Mouse (Mus musculus) gastrocnemius, postnatal 25 days (tissue): ENCODE results near the gene Prpf3. TPM values are rescaled to one million over a fixed set of nuclear protein-coding genes. Genes with fewer than 3 reads are reported as not detected.
"Not testable (repeated sequence)": the region's sequence is repeated elsewhere in the genome, so short reads cannot be mapped to it uniquely, and the experiment has no call there.

Source experiments
- DNase-seq: peaks from one replicate; pipeline ENCODE4 v3.0.0; 2022
- total RNA-seq, 2 experiments: library from RNA; stranded (reverse); gene quantifications; 1 replicate in 1 of 2; 2 replicates in 1 of 2; pipeline ENCODE4 v1.2.3; 2021

Prpf3 gene
- total RNA-seq, 2 experiments from 2014 or later: 11.8 to 17.6 TPM

DNA sequence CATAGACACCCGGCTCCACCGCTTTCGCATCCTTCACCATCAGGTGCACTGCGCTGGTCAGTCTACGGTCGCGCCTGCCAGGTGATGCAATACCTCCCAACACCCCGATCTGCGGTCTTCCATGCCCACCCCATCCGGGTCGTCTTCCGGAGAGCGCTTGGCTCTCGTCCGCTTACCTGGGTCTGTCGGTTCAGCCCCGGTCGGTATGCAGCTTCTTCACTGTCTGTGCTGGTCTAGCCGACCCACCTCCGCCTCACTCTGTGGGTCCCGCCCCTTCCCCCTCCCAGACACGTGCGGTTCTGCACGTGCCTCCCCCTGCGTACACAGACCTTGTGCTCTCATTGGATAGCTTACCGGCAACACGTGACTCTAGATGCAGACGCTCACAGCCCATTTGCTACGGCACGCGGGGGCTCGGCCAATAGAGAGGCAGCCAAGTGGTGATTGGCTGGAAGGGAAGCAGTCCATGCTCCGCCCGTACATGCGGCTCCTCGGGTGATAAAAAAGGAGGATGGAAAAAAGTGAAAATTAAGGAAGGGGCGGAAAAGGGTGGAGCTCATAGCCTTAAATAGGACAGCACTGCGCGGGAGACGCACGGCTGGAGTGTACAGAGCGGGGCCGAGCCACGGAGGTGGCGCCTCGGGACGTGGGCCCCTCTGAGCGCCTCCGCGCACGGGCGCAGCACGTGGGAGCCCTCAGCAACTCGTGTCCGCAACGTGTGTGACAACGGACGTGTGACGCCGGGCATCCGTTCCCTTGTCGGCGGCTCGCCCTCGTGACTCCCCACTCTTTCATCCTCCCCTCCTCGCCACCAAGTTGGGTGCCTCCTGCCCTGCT lies 26.5 kb upstream of the Prpf3 start, which contains the start of gene Ciart:
TSS of gene Ciart (minus strand) at position 273 of the 837 bp plus-strand sequence.
- peak; percentile 97 for DNase-seq

DNA sequence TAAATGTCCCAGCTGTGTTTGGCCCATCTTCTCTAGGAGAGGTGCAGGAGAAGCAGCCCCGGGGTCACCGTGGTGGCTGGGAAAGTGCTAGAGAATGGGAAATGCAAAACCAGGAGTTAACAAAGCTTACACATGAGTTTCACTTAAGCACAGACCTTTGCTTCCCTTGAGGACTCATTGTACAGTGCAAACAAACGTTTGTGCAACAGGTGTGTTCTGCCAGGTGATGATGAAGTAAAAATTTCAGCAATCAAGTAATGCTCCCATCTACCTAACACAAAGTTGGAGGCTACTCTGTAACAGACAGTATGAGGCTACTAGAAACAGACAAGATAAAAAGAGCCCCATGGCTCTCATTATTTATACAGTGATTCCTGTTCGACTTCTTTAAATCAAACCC lies 23.4 kb upstream of the Prpf3 start:
- DNase-seq: no peak

DNA sequence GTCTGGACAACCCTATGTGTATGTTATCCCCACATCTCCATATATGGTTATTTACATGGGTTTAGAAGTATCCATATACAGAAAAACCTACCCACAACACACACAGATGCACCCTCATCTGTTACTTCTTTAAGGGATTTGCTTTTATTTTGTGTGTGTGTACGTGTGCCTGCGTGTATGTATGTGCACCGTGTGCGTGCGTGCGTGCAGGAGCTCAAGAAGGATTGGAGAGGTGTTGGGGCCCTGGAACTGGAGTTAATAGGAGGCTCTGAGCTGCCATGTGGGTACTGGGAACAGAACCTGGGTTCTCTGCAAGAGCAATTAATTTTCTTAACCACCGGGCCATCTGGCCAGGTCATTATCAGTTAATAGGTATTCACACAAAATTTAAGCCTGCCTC lies 16.4 kb upstream of the Prpf3 start:
- no peak for DNase-seq

DNA sequence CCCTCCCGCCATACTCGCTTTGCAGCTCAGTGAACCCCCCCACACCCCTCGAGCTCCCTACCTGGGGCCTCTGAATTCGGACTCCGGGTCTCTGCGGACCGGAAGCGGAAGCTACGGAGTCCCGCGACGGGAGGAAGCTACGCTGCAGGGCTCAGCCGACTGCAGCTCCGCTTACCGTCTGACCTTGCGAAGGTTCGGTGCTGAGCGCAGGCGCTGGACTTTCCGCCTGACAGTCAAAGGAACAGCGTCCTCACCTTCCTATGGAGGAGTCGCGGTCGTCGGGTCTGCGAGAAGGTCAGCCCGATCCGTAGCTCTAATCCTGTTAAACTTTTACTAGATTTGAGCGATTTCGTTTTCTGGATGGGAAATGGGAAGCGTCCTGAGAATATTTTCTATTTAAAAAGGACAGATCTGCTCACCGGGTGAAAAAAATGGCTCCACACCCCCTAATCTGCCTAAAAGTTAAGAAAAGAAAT lies 15.7 kb upstream of the Prpf3 start, which contains the start of gene Mrps21:
TSS of gene Mrps21 (minus strand) at position 128 of the 476 bp plus-strand sequence.
- peak; percentile 84 for DNase-seq

DNA sequence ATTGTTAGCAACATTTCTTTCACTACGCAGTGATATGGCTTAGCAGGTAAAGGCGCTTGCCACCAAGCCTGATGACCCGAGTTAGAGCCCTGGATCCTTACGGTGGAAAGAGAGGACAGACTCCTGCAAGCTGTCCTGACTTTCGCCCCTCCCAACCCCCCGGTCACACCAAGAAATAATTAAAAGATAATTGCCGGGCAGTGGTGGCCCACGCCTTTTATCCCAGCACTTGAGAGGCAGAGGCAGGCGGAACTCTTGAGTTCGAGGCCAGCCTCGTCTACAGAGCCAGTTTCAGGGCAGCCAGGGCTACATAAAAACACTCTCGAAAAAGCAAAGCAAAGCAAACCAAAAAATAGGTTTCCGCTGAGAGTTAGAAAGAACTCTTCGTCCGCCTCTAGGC lies 15.3 kb upstream of the Prpf3 start:
- no peak for DNase-seq

DNA sequence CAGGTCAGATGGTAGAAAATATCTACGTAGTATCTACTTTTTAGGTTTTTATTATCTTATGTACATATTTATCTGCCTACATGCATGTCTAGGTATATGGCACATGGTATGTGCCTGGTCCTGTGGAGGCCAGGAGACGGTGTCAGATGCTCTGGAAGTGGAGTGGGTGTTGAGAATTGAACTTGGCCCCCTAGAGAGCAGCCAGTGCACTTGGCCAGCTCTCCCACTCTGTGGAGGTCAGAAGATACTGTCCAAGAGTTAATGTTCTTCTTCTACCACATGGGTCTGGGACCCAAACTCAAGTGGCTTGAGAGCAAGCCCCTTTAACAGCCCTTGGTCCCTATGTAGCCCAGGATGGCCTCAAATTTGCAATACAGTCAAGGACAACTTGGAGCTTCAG lies 11.7 kb upstream of the Prpf3 start:
- DNase-seq: no peak

DNA sequence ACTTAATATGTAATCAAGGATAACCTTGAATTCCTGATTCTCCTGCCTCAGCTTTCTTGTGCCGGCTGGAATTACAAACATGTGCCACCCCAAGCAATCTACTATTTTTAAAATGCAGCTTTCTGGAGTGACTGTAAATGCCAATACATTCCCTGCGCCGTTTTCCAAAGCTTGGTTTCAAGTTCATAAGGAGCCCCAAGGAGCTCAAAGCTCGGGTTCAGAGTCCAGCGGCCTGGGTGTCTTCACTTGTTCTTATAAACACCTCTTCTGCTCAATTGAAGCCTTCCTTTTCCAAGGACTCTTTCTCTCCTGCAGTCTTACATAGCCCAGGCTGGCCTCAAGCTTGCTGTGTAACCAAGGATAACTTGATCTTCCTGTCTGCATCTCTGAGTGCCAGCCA lies 10.4 kb upstream of the Prpf3 start:
- no peak for DNase-seq

DNA sequence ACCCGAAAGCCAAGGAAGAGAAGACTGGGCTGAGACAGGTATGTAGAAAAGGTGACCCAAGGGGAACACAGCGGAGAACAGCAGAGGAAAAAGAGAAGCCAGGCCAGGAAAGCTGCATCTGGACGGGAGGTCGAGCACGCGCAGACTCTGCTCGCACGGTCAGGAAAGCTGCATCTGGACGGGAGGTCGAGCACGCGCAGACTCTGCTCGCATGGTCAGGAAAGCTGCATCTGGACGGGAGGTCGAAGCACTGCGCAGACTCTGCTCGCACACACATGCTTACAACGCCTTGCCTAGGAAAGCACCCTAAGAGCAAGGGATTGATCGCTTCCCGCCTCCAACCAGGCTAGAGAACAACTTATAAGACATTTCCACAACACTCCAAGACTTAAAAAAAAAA lies 9.9 kb upstream of the Prpf3 start:
- no peak for DNase-seq

DNA sequence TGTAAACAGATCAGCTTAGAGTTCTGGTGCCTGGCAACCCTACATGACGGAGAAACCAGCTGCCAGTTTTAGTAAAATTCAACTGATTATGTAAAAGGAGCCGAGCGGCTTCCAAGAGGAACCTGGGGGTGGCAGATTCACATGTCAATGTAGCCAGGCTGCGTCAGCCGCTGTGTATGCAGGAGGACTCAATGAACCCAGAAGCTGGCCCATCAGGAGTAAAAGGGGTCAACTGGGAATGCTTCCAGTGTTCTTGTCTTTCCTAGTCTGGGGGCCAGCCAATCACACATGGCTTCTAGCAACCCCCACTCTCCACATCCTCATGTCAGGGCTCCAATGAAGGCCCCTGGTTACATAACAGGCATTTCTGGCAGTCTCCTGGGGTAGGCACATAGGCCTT lies 9.4 kb upstream of the Prpf3 start:
- DNase-seq: peak; percentile 18

DNA sequence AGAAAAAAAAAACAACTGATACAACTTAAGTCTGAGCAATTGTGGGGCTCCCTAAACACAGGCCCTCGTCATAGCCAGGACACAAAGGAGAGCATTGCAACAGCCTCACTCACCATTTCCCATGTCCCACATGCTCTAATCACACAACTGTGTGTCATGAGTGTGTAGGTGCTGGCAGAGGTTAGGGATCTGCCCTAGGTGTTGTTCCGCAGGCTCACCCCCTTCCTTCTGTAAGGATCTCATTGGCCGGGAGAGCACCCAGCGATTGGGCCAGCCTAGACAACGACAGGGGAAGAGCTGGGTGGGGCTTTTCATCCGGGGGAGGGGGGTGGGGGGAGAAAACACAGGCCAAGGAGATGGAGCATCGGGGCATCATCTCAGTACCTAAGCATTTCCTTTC lies 7.9 kb upstream of the Prpf3 start:
- no peak for DNase-seq

DNA sequence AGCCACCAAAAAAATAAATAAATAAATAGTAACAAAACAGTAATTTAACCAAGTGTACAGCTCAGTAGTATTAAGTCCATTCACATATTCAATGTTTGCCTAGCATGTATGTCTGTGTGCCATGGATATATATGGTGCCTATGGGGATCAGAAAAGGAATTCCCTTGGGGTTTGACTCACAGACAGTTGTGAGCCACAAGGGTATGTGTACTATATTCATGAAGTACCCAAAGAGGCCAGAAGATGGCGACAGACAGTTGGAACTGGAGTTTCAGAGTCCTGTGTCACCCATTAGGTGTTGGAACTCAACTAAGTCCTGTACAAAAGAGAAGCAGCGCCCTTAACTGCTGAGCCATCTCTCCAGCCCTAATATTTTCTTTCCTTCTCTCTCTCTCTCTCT lies 6.1 kb upstream of the Prpf3 start:
- peak; percentile 26 for DNase-seq

DNA sequence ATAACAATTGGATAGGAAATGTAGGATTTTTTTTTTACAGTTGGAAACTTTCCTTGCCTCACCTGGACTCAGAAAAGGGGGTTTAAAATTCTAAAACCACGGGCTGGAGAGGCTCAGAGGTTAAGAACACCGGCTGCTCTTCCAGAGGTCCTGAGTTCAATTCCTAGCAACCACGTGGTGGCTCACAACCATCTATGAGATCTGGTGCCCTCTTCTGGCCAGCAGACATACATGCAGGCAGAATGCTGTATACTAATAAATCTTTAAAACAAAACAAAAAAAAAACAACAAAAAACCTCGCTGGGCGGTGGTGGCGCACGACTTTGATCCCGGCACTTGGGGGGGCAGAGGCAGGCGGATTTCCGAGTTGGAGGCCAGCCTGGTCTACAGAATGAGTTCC lies 5.5 kb upstream of the Prpf3 start:
- DNase-seq: no peak

DNA sequence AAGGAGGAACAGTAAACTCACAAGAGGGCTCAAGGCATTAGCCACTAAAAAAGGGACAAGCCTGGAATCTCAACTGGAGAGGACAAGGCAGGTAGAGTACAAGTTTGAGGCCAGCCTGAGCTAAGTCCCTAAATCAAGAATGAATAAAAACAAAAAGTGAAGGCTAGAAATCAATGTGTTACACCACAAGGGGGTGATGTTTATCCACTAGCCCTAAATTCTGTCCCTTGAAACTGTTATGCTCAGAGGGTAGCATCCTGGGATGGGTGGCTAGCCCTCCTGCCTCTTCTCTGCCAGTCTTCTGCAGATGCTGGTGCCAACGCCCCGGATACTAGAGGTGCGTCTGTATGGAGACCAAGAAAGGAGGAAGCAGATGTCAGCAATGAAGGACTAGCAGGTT lies 4.6 kb upstream of the Prpf3 start:
- DNase-seq: no peak

DNA sequence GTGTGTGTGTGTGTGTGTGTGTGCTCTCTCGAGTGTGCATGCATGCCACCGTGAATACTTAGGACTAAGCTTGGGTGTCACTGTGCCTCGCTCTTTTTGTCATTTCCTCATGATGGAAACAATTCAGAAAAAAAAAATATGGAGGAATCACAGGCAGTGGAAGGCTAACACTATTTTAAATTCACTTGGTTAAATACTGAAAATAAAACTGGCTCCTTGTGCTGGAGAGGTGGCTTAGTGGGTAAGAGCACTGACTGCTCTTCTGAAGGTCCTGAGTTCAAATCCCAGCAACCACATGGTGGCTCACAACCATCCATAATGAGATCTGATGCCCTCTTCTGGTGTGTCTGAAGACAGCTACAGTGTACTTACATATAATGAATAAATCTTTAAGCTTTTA lies 2.6 kb upstream of the Prpf3 start:
- not testable (repeated sequence) for DNase-seq

DNA sequence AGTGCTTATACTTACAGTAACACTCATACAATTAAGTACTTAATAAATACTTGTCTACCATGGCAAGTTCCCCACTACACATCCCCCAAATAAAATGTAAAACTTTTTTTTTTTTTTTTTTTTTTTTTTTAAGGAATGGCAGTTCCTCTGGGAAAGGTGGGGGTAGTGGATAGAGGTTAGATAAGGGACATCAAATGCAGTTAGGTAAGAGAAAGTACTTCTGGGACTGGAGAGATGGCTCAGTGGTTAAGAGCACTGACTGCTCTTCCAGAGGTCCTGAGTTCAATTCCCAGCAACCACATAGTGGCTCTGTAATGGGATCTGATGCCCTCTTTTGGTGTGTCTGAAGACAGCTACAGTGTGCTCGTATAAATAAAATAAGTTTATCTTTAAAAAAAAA lies 1.4 kb upstream of the Prpf3 start:
- not testable (repeated sequence) for DNase-seq

DNA sequence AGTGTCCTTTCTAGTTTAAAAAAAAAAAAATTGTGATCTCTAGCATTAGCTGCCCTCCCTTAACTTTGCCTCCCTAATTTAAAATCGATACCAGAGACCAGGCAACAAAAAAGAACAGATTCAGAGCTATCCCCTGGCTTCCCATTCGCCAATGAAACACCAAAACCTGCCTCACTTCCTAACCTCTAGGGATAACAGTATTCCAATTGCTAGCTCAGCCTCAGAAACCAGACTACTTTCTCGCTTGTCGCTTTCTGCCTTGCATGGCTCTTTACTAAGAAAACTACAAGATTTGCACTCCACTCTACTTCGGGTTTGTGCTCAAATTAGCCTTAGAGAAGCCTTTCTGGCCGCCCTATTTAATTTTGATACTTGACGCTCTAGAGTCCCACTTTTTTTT lies 430 bp upstream of the Prpf3 start:
- DNase-seq: no peak

DNA sequence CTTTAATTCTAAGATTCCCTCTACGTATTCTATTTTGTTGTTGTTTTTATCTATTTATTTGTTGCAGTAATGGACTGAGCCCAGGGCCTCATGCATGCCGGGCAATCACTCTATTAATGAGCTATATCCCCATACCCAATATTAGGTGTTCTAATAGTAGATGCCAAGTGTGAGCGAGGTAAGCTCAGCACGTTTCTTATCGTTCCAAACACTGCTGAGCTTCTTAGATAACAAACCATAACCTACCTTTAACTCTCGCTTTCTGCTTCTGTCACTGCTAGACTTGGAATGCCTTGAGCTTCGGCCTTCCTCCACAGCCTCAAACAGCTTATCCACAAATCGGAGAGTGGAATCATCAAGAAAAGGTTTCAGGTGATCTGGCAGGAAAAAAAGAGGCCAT lies 4.4 kb downstream of the Prpf3 start:
- DNase-seq: no peak

DNA sequence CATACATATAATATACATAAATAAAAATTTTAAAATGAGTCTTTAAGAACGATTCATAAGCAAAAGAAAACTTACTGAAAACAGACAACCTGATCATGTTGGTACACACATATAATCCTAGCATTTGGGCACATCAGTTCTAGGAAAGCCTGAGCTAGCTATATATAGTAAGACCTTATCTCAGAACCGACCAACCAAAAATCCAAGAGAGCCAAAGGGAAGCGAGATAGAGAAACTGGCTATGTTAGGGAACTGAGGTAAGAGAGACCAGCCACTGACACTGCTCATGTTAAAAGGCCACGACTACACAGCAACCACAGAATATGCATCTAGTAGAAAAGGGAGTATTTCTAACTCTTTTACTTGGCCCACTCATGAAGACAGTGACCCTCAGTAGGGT lies 5.1 kb downstream of the Prpf3 start:
- DNase-seq: no peak

DNA sequence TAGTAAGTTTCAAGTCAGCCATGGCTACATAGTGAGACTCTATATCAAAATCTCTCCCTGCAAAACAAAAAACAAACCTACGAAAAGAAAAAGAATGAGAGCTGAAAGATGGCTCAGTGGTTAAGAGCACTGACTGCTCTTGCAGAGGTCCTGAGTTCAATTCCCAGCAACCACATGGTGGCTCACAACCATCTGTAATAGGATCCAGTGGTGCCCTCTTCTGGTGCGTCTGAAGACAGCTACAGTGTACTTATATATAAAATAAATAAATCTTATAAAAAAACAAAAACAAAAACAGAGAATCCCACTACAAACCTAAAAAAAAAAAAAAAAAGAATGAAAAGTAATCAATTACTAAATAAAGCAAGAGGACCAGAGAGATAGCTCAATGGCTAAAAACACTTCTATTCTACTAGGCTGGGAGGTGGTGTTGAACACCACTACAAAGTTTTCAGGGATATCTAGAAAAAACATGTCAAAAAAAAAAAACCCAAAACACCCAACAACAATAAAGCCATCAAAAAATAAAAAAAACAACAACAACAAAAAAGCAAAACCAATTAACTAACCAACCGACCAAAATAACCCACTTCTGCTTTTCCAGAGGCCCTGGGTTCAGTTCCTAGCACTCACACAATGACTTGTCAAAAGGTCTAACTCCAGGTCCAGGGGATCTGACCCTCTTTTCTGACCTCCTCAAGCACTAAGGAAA lies 13.0 kb downstream of the Prpf3 start:
- no peak for DNase-seq

DNA sequence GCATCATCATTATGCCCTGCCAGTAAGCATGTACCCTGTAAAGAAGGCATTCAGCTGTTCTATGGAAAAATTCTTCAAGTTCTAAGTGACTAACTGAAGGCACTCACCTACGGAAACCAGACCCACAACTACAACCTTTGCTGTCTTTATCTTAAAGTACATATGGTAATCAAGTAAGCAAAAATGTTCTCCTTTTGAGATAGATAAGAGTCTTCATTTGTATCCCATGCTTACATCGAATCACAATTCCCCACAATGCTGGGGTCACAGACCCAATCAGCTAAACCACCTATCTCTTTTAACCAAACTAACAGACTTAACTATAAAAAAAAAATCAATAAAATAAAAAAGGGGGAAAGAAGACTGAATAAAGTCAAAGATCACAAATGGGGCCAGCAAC lies 16.4 kb downstream of the Prpf3 start:
- no peak for DNase-seq

DNA sequence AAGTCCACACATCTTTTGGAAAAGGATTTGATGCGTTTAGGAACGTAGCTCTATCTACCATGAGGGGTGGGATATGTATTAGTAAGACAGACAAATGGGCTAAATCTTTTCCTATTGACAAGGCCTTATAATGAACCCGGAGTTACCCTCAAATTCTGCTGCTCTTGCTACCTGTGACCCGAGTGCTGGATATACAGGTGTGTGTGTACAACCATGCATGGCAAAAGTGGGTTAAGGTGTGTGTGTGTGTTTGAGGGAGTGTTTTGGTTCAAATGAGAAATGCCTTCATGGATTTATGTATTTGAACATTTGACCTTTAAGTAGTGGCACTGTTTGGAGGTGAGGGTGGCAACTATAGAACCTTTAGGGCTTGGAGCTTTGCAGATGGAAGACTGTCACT lies 26.6 kb downstream of the Prpf3 start:
- no peak for DNase-seq

DNA sequence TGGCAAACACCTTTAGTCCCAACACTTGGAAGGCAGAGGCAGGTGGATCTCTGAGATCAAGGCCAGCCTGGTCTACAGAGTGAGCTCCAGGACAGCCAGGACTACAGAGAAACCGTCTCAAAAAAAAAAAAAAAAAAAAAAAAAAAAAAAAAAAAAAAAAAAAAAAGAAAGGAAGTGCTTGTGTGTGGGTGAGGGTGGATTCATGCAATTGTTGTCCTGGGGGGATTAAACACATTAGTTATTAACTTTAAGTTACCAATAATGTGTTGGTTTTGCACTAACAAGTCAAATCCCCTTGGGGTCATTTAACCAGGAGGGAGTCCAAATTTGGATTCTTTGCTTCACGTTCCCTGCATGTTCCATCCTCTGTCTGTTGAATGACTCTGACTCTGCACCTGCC lies 29.4 kb downstream of the Prpf3 start:
- DNase-seq: no peak
